Mouse (Mus musculus): ENCODE results near the gene Zfp874a. TPM values are rescaled to one million over a fixed set of nuclear protein-coding genes. Genes with fewer than 3 reads are reported as not detected.
A peak's percentile ranks its signal among the peaks of the same experiment; 100 is the strongest.
"Not testable (repeated sequence)": the region's sequence is repeated elsewhere in the genome, so short reads cannot be mapped to it uniquely, and the experiment has no call there.

Gene Zfp874a
- polyA plus RNA-seq, 1 experiment from 2014 or later: 5.2 TPM

DNA sequence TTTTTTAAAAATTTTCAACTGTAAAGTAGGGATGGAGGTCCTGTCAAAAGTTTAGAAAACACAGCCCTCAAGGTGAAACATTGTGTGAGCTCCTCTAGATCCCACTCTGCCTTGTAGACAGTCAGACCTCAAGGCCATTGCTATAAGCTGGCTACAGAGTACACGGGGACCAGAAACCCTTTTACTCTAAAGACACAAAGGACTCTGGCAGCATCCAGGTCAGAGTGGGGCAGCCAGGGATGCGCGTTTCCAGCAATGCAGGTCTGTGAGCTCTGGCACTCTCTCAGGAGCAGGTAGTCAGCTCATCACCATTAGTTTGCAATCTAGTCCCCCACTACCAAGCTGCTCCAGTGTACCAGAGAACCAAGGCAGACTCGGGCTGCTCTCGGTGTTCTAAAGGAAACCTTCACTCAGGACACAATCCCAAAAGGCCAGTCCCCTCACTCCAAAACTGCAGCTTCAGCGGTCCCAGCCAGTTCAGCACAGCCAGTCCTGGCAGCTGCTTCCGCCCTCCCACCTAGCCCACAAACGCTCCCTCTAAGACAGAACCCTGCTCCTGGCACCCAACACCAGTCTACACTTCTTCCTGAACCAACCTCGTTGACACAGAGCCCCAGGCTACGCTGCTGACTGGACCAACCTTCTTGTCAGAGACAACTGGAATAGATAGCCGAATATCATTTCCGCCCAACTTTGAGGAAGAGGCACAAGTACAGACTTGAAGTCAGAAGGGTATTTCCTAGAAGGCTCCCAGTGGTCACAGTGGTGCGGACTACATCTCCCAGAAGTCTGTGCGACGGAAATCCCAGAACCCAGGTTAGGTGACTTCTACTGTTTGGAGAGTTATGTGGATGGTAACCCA is 76.1 kb downstream of the Zfp874a start, which contains the start of the genes Gm28041 and Zfp456:
TSS of gene Gm28041 (minus strand) at position 684 of the 862 bp plus-strand sequence.
TSS of gene Zfp456 (minus strand) at position 761 of the 862 bp plus-strand sequence.
- peak; percentile 34 for DNase-seq
- H3K36me3 ChIP-seq; H3K9me3 ChIP-seq (replicated peaks); H3K27me3 ChIP-seq; H3K4me1 ChIP-seq (replicated peaks): not testable (repeated sequence)
- ATAC-seq (ENCODE audit: low read depth): peak; percentile 95
- Histone ChIP-seq H3K4me3 (replicated peaks) (peak within 1 kb of the TSS; percentile 64), H3K4me2 (peak within 1 kb of the TSS; percentile 70), H3K27ac (peak within 1 kb of the TSS; percentile 39; the same call in 1 of the 2 replicates), H3K9ac (peak within 1 kb of the TSS; percentile 69)
- WGBS (ENCODE audit: insufficient replicate concordance): 11% methylated on average over 15 of the region's 15 CpGs

Other genes starting within 250 kb of the Zfp874a start
- gene Zfp458, start 173.2 kb downstream of the Zfp874a start, polyA plus RNA-seq (2015; fragmentation: Nextera tagmentation; extraction: Ambion mirVana): 0.41 and 0.46 TPM in 2 replicates
- gene Zfp457, start 145.1 kb downstream of the Zfp874a start, polyA plus RNA-seq (2015; fragmentation: Nextera tagmentation; extraction: Ambion mirVana): 0.10 and 0.14 TPM in 2 replicates
- 0.86 and 1.2 TPM in 2 replicates for gene Zfp595, start 119.1 kb downstream of the Zfp874a start, polyA plus RNA-seq (2015; fragmentation: Nextera tagmentation; extraction: Ambion mirVana)
- gene Gm28044, start 91.1 kb downstream of the Zfp874a start, polyA plus RNA-seq (2015; fragmentation: Nextera tagmentation; extraction: Ambion mirVana): 0.30 and 0.63 TPM in 2 replicates
- gene Zfp953, start 91.0 kb downstream of the Zfp874a start, polyA plus RNA-seq (2015; fragmentation: Nextera tagmentation; extraction: Ambion mirVana): 0.61 and 0.79 TPM in 2 replicates
- 0.27 TPM in 1 of 2 replicates, not detected in the other for gene Gm28041, start 75.9 kb downstream of the Zfp874a start, polyA plus RNA-seq (2015; fragmentation: Nextera tagmentation; extraction: Ambion mirVana)
- gene Zfp456, start 75.8 kb downstream of the Zfp874a start, polyA plus RNA-seq (2015; fragmentation: Nextera tagmentation; extraction: Ambion mirVana): 0.48 and 0.61 TPM in 2 replicates
- 1.7 and 1.9 TPM in 2 replicates for gene Zfp429, start 51.8 kb downstream of the Zfp874a start, polyA plus RNA-seq (2015; fragmentation: Nextera tagmentation; extraction: Ambion mirVana)
- gene Zfp459, start 30.2 kb downstream of the Zfp874a start, polyA plus RNA-seq (2015; fragmentation: Nextera tagmentation; extraction: Ambion mirVana): 0.13 and 0.18 TPM in 2 replicates
- 3.3 and 3.8 TPM in 2 replicates for gene Zfp874b, start 32.6 kb upstream of the Zfp874a start, polyA plus RNA-seq (2015; fragmentation: Nextera tagmentation; extraction: Ambion mirVana)
- gene Zfp58, start 48.9 kb upstream of the Zfp874a start, polyA plus RNA-seq (2015; fragmentation: Nextera tagmentation; extraction: Ambion mirVana): 3.1 and 3.3 TPM in 2 replicates
- not detected in 2 replicates for gene Gm26965, start 74.5 kb upstream of the Zfp874a start, polyA plus RNA-seq (2015; fragmentation: Nextera tagmentation; extraction: Ambion mirVana)
- 8.4 and 9.1 TPM in 2 replicates for gene Zfp87, start 74.6 kb upstream of the Zfp874a start, polyA plus RNA-seq (2015; fragmentation: Nextera tagmentation; extraction: Ambion mirVana)
- 5.1 and 5.9 TPM in 2 replicates for gene Zfp748, start 102.2 kb upstream of the Zfp874a start, polyA plus RNA-seq (2015; fragmentation: Nextera tagmentation; extraction: Ambion mirVana)
- 1.3 and 1.9 TPM in 2 replicates for gene Zfp729b, start 158.1 kb upstream of the Zfp874a start, polyA plus RNA-seq (2015; fragmentation: Nextera tagmentation; extraction: Ambion mirVana)
- gene Gm49345, start 186.1 kb upstream of the Zfp874a start, polyA plus RNA-seq (2015; fragmentation: Nextera tagmentation; extraction: Ambion mirVana): 0.13 TPM in 1 of 2 replicates, not detected in the other
- gene Zfp729a, start 186.2 kb upstream of the Zfp874a start, polyA plus RNA-seq (2015; fragmentation: Nextera tagmentation; extraction: Ambion mirVana): 0.71 and 1.2 TPM in 2 replicates
- 2.4 and 3.1 TPM in 2 replicates for gene Zfp738, start 235.4 kb upstream of the Zfp874a start, polyA plus RNA-seq (2015; fragmentation: Nextera tagmentation; extraction: Ambion mirVana)